Comparison of ENCODE assay signal across 19 mouse cellular contexts in the genomic region with DNA sequence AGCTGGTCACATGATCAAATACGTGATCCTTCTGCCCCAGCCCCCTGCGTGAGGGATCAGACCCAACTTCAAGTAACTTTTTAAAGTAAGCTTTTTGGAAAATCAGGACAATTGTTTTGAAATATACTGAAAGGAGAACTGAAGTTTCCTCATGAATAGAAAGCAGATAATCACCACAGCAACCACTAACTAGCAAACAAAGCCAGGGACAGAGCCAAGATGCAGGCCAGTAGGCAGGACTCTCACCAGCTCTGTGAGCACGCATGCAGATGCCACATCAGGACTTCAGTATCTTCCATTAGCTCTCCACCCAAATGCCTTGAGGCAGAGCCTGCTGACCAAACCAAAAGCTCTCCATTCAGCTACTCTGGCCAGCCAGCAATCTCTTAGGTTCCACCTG.
A peak's percentile ranks its signal among the peaks of the same experiment; 100 is the strongest.
DNase-seq lines count a peak whose midpoint lies in the region; ATAC-seq lines count a peak whose summit lies in the region.
"Had no signal": no experiment of that assay in that cellular context is flagged by ENCODE, and none has a peak within 500 bp of the region (broad histone marks: within the 10 kb centered on the region; RNA-seq: fewer than 3 reads in every experiment).

No protein-coding gene starts in this region.

- peaks cover 14% of the 10 kb centered on the region for H3K4me1 ChIP-seq in heart, embryonic 10.5 days

- H3K27ac ChIP-seq in heart, embryonic 10.5 days: no peak overlapping the region
- H3K27ac ChIP-seq: gastrocnemius, adult 2 months; hindbrain, postnatal 0 days; stomach, embryonic 15.5 days had no signal

- WGBS in heart, embryonic 10.5 days: 52% methylated on average over 3 of the region's 3 CpGs

- H3K9me3 ChIP-seq in heart, embryonic 10.5 days: no peaks in the 10 kb centered on the region
- H3K9me3 ChIP-seq: stomach, embryonic 15.5 days had no signal

- no peak overlapping the region for H3K4me3 ChIP-seq in heart, embryonic 10.5 days
- H3K4me3 ChIP-seq: gastrocnemius, adult 2 months; stomach, embryonic 15.5 days had no signal

- no peaks in the 10 kb centered on the region for H3K36me3 ChIP-seq in heart, embryonic 10.5 days
- H3K36me3 ChIP-seq: stomach, embryonic 15.5 days had no signal

- H3K27me3 ChIP-seq in heart, embryonic 10.5 days (ENCODE audit: insufficient read depth, poor library complexity, severe bottlenecking): peaks cover 20% of the 10 kb centered on the region; the same call in 1 of the 2 replicates
- H3K27me3 ChIP-seq: stomach, embryonic 15.5 days had no signal

- intact Hi-C loops in heart, postnatal 14 days (cut with DNase I): no loop called here

- DNase-seq in heart, adult 8-10 months (ENCODE audit: low spot score): peak; percentile 37
- DNase-seq in heart, embryonic 10.5 days (ENCODE audit: low spot score): no peak
- peak; percentile 30 for DNase-seq in testis, postnatal 14 days (ENCODE audit: low spot score)
- DNase-seq in testis, postnatal 10 days (ENCODE audit: low spot score): no peak
- DNase-seq in heart, postnatal 14 days: peak; percentile 16 to 36
- DNase-seq in gastrocnemius, postnatal 10 days: no peak
- DNase-seq in spleen, adult 18-20 months: no peak
- DNase-seq: adrenal gland, adult 8-10 months; B cell, adult 2 months; cerebellum, adult 9-10 months; forebrain, postnatal 0 days; gastrocnemius, adult 2 months; kidney, adult 2 months; kidney, postnatal 4 days; right cerebral cortex, adult 18-20 months; thymus, postnatal 14 days had no signal

- ATAC-seq in megakaryocyte progenitor cell, adult 5-6 weeks (replicated peaks; ENCODE audit: poor library complexity): peak; percentile 34; the same call in 1 of the 2 replicates
- ATAC-seq: forebrain, postnatal 0 days; hindbrain, postnatal 0 days had no signal

Comparison
In these comparisons a context has a peak if more than half of its experiments do, and no peak if none do; other contexts are left out.
1. DNase-seq: peak in heart, adult 8-10 months (single experiment), testis, postnatal 14 days (single experiment) and heart, postnatal 14 days (2 of 2); none in heart, embryonic 10.5 days (single experiment), testis, postnatal 10 days (single experiment), gastrocnemius, postnatal 10 days (single experiment) and spleen, adult 18-20 months (0 of 2).